Mouse (Mus musculus): ENCODE results near the gene Hoxa3.

- TF ChIP-seq CTCF (IDR thresholded peaks at IDR 0.05): no peak
- no peak for TF ChIP-seq POLR2A (IDR thresholded peaks at IDR 0.05; ENCODE audit: insufficient read depth, low read depth, low read length)
These were observed 10.6 kb downstream of the Hoxa3 start for GRCm38 (mm10) chr6:52202362-52203120.

Data from heart, adult 2 months (tissue).